Mouse (Mus musculus) forebrain, embryonic 15.5 days (tissue): ENCODE results near the gene Adrb1. TPM values are rescaled to one million over a fixed set of nuclear protein-coding genes. Genes with fewer than 3 reads are reported as not detected.

Source experiments
- ATAC-seq: fragments of 200-750 bp; cut with Nextera tagmentation; replicated peaks from 2 replicates; pipeline ENCODE4 v1.8.0; 2017; ENCODE audit warnings: mild to moderate bottlenecking, moderate TSS enrichment, moderate library complexity
- H3K27ac ChIP-seq: fragments of 300-500 bp; sonication (generic); replicated peaks from 2 replicates; pipeline ENCODE4 v1.5.1; 2015; ENCODE audit warnings: mild to moderate bottlenecking, inconsistent platforms
- H3K27me3 ChIP-seq: fragments of 300-500 bp; sonication (generic); 2 replicates; pipeline ENCODE4 v1.6.1; 2015; ENCODE audit warnings: inconsistent platforms
- H3K36me3 ChIP-seq: fragments of 300-500 bp; sonication (generic); 2 replicates; pipeline ENCODE4 v1.6.1; 2015; ENCODE audit warnings: mild to moderate bottlenecking, inconsistent platforms
- H3K4me1 ChIP-seq: fragments of 300-500 bp; sonication (generic); 2 replicates; pipeline ENCODE4 v1.6.1; 2015; ENCODE audit warnings: inconsistent platforms
- H3K4me2 ChIP-seq: fragments of 300-500 bp; sonication (generic); replicated peaks from 2 replicates; pipeline ENCODE4 v1.6.1; 2015; ENCODE audit warnings: mild to moderate bottlenecking, inconsistent platforms
- H3K4me3 ChIP-seq: fragments of 300-500 bp; sonication (generic); 2 replicates; pipeline ENCODE4 v1.5.1; 2015; ENCODE audit warnings: mild to moderate bottlenecking, inconsistent platforms
- H3K9ac ChIP-seq: fragments of 300-500 bp; sonication (generic); replicated peaks from 2 replicates; pipeline ENCODE4 v1.6.1; 2015; ENCODE audit warnings: mild to moderate bottlenecking, inconsistent platforms
- H3K9me3 ChIP-seq: fragments of 300-500 bp; sonication (generic); 2 replicates; pipeline ENCODE4 v1.6.1; 2016; ENCODE audit warnings: inconsistent platforms
- WGBS: fragments of 180-500 bp; shearing (Covaris S2); methylation state at CpG from one replicate; pipeline ENCODE4 v1.1.7; 2015; ENCODE audit warnings: mixed read lengths; 5-methylcytosine and 5-hydroxymethylcytosine counted together
- polyA plus RNA-seq: library from polyadenylated mRNA; unstranded; fragments of >200 nt; fragmentation: Nextera tagmentation; extraction: Ambion mirVana; gene quantifications from 2 replicates; pipeline ENCODE4 v1.2.1, GENCODE M21; 2015

Adrb1 gene
- polyA plus RNA-seq, 1 experiment from 2014 or later: 1.6 TPM

- Histone ChIP-seq H3K4me3 (no peak overlapping the region), H3K4me2 (no peak overlapping the region), H3K4me1 (peaks cover 2% of the 10 kb centered on the region; the same call in 1 of the 2 replicates), H3K9ac (no peak overlapping the region), H3K9me3 (no peaks in the 10 kb centered on the region), H3K27me3 (no peaks in the 10 kb centered on the region), H3K27ac (no peak overlapping the region), H3K36me3 (no peaks in the 10 kb centered on the region)
- WGBS: 83% methylated on average over 2 of the region's 2 CpGs
- ATAC-seq: no peak
These were observed 13.2 kb upstream of the Adrb1 start for GRCm38 (mm10) chr19:56708794-56709193.

- Histone ChIP-seq H3K27me3 (no peaks in the 10 kb centered on the region), H3K36me3 (no peaks in the 10 kb centered on the region), H3K4me2 (no peak overlapping the region), H3K4me1 (no peaks in the 10 kb centered on the region), H3K4me3 (no peak overlapping the region), H3K9me3 (no peaks in the 10 kb centered on the region), H3K9ac (no peak overlapping the region), H3K27ac (peak overlapping the region; percentile 5; the same call in 1 of the 2 replicates)
- WGBS: 72% methylated on average over 17 of the region's 17 CpGs
- ATAC-seq: 0 out of 2 replicates have a peak, but pooled peaks have one; percentile 60
These were observed 11.7 kb upstream of the Adrb1 start for GRCm38 (mm10) chr19:56710131-56710905.

- no peak overlapping the region for H3K9ac ChIP-seq
These were observed 8.4 kb upstream of the Adrb1 start for GRCm38 (mm10) chr19:56713613-56714012.

GRCm38 (mm10) chr19:56714661-56715170, 7.3 kb upstream of the Adrb1 start:
- no peak for ATAC-seq
- no peaks in the 10 kb centered on the region for H3K9me3 ChIP-seq
- H3K9ac ChIP-seq: no peak overlapping the region
- H3K27me3 ChIP-seq: no peaks in the 10 kb centered on the region; the same call in 1 of the 2 replicates
- H3K36me3 ChIP-seq: no peaks in the 10 kb centered on the region
- H3K27ac ChIP-seq: no peak overlapping the region
- H3K4me2 ChIP-seq: no peak overlapping the region
- 20% methylated on average over 4 of the region's 4 CpGs for WGBS
- H3K4me1 ChIP-seq: no peaks in the 10 kb centered on the region
- H3K4me3 ChIP-seq: no peak overlapping the region

More at GRCm38 (mm10) chr19:56713613-56714012, 8.4 kb upstream of the Adrb1 start:
- Histone ChIP-seq H3K27me3 (no peaks in the 10 kb centered on the region), H3K9me3 (no peaks in the 10 kb centered on the region), H3K4me3 (no peak overlapping the region), H3K4me1 (no peaks in the 10 kb centered on the region), H3K27ac (no peak overlapping the region), H3K36me3 (no peaks in the 10 kb centered on the region), H3K4me2 (no peak overlapping the region)
- WGBS: 88% methylated on average over 5 of the region's 5 CpGs
- ATAC-seq: no peak

- H3K27me3 ChIP-seq: peaks cover 28% of the 10 kb centered on the region
These were observed 4.0 kb upstream of the Adrb1 start for GRCm38 (mm10) chr19:56718046-56718445.

GRCm38 (mm10) chr19:56720882-56721281, 1.1 kb upstream of the Adrb1 start:
- H3K4me2 ChIP-seq: peak overlapping the region; percentile 89
- H3K27me3 ChIP-seq: peaks cover 47% of the 10 kb centered on the region
- no peaks in the 10 kb centered on the region for H3K36me3 ChIP-seq
- no peak for ATAC-seq
- WGBS: 32% methylated on average over 13 of the region's 13 CpGs
- no peaks in the 10 kb centered on the region for H3K9me3 ChIP-seq
- H3K27ac ChIP-seq: 0 out of 2 replicates have a peak overlapping the region, but pooled peaks have one; percentile 80
- H3K4me3 ChIP-seq: peak overlapping the region; percentile 52
- H3K4me1 ChIP-seq: peaks cover 32% of the 10 kb centered on the region
- no peak overlapping the region for H3K9ac ChIP-seq

More at GRCm38 (mm10) chr19:56718046-56718445, 4.0 kb upstream of the Adrb1 start:
- Histone ChIP-seq H3K4me3 (no peak overlapping the region), H3K9ac (no peak overlapping the region), H3K9me3 (no peaks in the 10 kb centered on the region), H3K27ac (no peak overlapping the region), H3K36me3 (no peaks in the 10 kb centered on the region), H3K4me1 (peaks cover 19% of the 10 kb centered on the region), H3K4me2 (no peak overlapping the region)
- whole genome bisulfite sequencing: 77% methylated on average over 8 of the region's 8 CpGs
- no peak for ATAC-seq

- Histone ChIP-seq H3K4me3 (peak overlapping the region; percentile 52), H3K27me3 (peaks cover 47% of the 10 kb centered on the region), H3K4me1 (peaks cover 43% of the 10 kb centered on the region), H3K9me3 (no peaks in the 10 kb centered on the region), H3K36me3 (no peaks in the 10 kb centered on the region), H3K4me2 (peak overlapping the region; percentile 89), H3K27ac (peak overlapping the region; percentile 80), H3K9ac (peak overlapping the region; percentile 61)
- WGBS: under 1% methylated on average over 38 of the region's 48 CpGs
- peak; percentile 44 for ATAC-seq
These were observed 300 bp downstream of the Adrb1 start for GRCm38 (mm10) chr19:56722291-56722707.

GRCm38 (mm10) chr19:56722711-56723330, 822 bp downstream of the Adrb1 start:
- ATAC-seq: peak; percentile 20; the same call in 1 of the 2 replicates
- H3K9ac ChIP-seq: peak overlapping the region; percentile 61
- H3K4me2 ChIP-seq: peak overlapping the region; percentile 89
- H3K27ac ChIP-seq: no peak overlapping the region; the same call in 1 of the 2 replicates
- WGBS: 2% methylated on average over 69 of the region's 69 CpGs
- no peaks in the 10 kb centered on the region for H3K9me3 ChIP-seq
- H3K36me3 ChIP-seq: no peaks in the 10 kb centered on the region
- peaks cover 48% of the 10 kb centered on the region for H3K4me1 ChIP-seq
- peak overlapping the region; percentile 52 for H3K4me3 ChIP-seq
- peaks cover 47% of the 10 kb centered on the region for H3K27me3 ChIP-seq

GRCm38 (mm10) chr19:56723331-56724125, 1.5 kb downstream of the Adrb1 start:
- H3K4me2 ChIP-seq: peak overlapping the region; percentile 89
- H3K4me1 ChIP-seq: peaks cover 55% of the 10 kb centered on the region
- peak overlapping the region; percentile 61 for H3K9ac ChIP-seq
- H3K27me3 ChIP-seq: peaks cover 47% of the 10 kb centered on the region
- peak overlapping the region; percentile 52 for H3K4me3 ChIP-seq
- ATAC-seq: no peak
- H3K27ac ChIP-seq: no peak overlapping the region
- H3K36me3 ChIP-seq: no peaks in the 10 kb centered on the region
- under 1% methylated on average over 71 of the region's 71 CpGs for WGBS
- no peaks in the 10 kb centered on the region for H3K9me3 ChIP-seq

GRCm38 (mm10) chr19:56724126-56724597, 2.2 kb downstream of the Adrb1 start:
- Histone ChIP-seq H3K4me2 (peak overlapping the region; percentile 89), H3K4me1 (peaks cover 60% of the 10 kb centered on the region), H3K4me3 (peak overlapping the region; percentile 52), H3K27ac (no peak overlapping the region), H3K36me3 (no peaks in the 10 kb centered on the region), H3K9ac (0 out of 2 replicates have a peak overlapping the region, but pooled peaks have one; percentile 61), H3K9me3 (no peaks in the 10 kb centered on the region), H3K27me3 (peaks cover 47% of the 10 kb centered on the region)
- 7% methylated on average over 13 of the region's 13 CpGs for WGBS
- ATAC-seq: no peak

- peaks cover 26% of the 10 kb centered on the region for H3K27me3 ChIP-seq
- H3K36me3 ChIP-seq: no peaks in the 10 kb centered on the region
- H3K27ac ChIP-seq: peak overlapping the region; percentile 63
- peak; percentile 75 for ATAC-seq
- H3K4me2 ChIP-seq: peak overlapping the region; percentile 19
- 43% methylated on average over 14 of the region's 14 CpGs for WGBS
- H3K9ac ChIP-seq: no peak overlapping the region
- H3K4me1 ChIP-seq: peaks cover 51% of the 10 kb centered on the region
- H3K4me3 ChIP-seq: peak overlapping the region; percentile 5; the same call in 1 of the 2 replicates
- no peaks in the 10 kb centered on the region for H3K9me3 ChIP-seq
These were observed 5.3 kb downstream of the Adrb1 start for GRCm38 (mm10) chr19:56727170-56727877.
